Mouse (Mus musculus): ENCODE measurements at regions not wholly inside any gene's neighbourhood (a gene's known extent, or its start where the extent isn't known, plus 50 kb on each side); places are given as distances from the start of the nearest gene placed in this dataset.

- no peak overlapping the region for H3K4me3 ChIP-seq (replicated peaks; ENCODE audit: low read length)
- no peak overlapping the region for H3K4me2 ChIP-seq (replicated peaks; ENCODE audit: low read depth, low read length, severe bottlenecking)
- no peak for DNase-seq (ENCODE audit: low spot score)
- H3K4me1 ChIP-seq (ENCODE audit: control insufficient read depth, insufficient read depth, low read length): peaks cover 43% of the 10 kb centered on the region
- no peaks in the 10 kb centered on the region for H3K36me3 ChIP-seq (ENCODE audit: control insufficient read depth, insufficient read depth, low read length)
- H3K9ac ChIP-seq (ENCODE audit: low read depth, low read length, severe bottlenecking): no peak overlapping the region
- no peak for TF ChIP-seq POLR2A (IDR thresholded peaks at IDR 0.05; ENCODE audit: borderline replicate concordance, extremely low read depth, insufficient read depth, insufficient read length)
- H3K9me3 ChIP-seq (ENCODE audit: control insufficient read depth, low read length): no peaks in the 10 kb centered on the region
- no peak for ATAC-seq (ENCODE audit: low FRiP score, low read depth)
- no peaks in the 10 kb centered on the region for H3K27me3 ChIP-seq (ENCODE audit: control insufficient read depth, insufficient read depth, low read length)
- WGBS: 92% methylated on average over 8 of the region's 8 CpGs
- H3K27ac ChIP-seq (replicated peaks; ENCODE audit: low read depth, low read length): no peak overlapping the region
Observed at GRCm38 (mm10) chr7:67440806-67441205, 68.1 kb upstream of the Mef2a start.

- DNase-seq (ENCODE audit: low spot score): no peak
- H3K9ac ChIP-seq (ENCODE audit: low read depth, low read length, severe bottlenecking): no peak overlapping the region
- H3K27ac ChIP-seq (replicated peaks; ENCODE audit: low read depth, low read length): no peak overlapping the region
- H3K4me3 ChIP-seq (replicated peaks; ENCODE audit: low read length): no peak overlapping the region
- peaks cover 16% of the 10 kb centered on the region for H3K4me1 ChIP-seq (ENCODE audit: control insufficient read depth, insufficient read depth, low read length)
- H3K27me3 ChIP-seq (ENCODE audit: control insufficient read depth, insufficient read depth, low read length): no peaks in the 10 kb centered on the region
- no peak for TF ChIP-seq POLR2A (IDR thresholded peaks at IDR 0.05; ENCODE audit: borderline replicate concordance, extremely low read depth, insufficient read depth, insufficient read length)
- H3K4me2 ChIP-seq (replicated peaks; ENCODE audit: low read depth, low read length, severe bottlenecking): no peak overlapping the region
- H3K9me3 ChIP-seq (ENCODE audit: control insufficient read depth, low read length): no peaks in the 10 kb centered on the region
- no peak for ATAC-seq (ENCODE audit: low FRiP score, low read depth)
- no peaks in the 10 kb centered on the region for H3K36me3 ChIP-seq (ENCODE audit: control insufficient read depth, insufficient read depth, low read length)
- WGBS: 78% methylated on average over 8 of the region's 8 CpGs
Observed at GRCm38 (mm10) chr7:67437216-67438006, 64.8 kb upstream of the Mef2a start.

- H3K4me1 ChIP-seq (ENCODE audit: control insufficient read depth, insufficient read depth, low read length): peaks cover 16% of the 10 kb centered on the region
- H3K9me3 ChIP-seq (ENCODE audit: control insufficient read depth, low read length): no peaks in the 10 kb centered on the region
- H3K9ac ChIP-seq (ENCODE audit: low read depth, low read length, severe bottlenecking): no peak overlapping the region
- no peak overlapping the region for H3K4me2 ChIP-seq (replicated peaks; ENCODE audit: low read depth, low read length, severe bottlenecking)
- ATAC-seq (ENCODE audit: low FRiP score, low read depth): no peak
- TF ChIP-seq POLR2A (IDR thresholded peaks at IDR 0.05; ENCODE audit: borderline replicate concordance, extremely low read depth, insufficient read depth, insufficient read length): no peak
- no peaks in the 10 kb centered on the region for H3K36me3 ChIP-seq (ENCODE audit: control insufficient read depth, insufficient read depth, low read length)
- H3K4me3 ChIP-seq (replicated peaks; ENCODE audit: low read length): no peak overlapping the region
- no peaks in the 10 kb centered on the region for H3K27me3 ChIP-seq (ENCODE audit: control insufficient read depth, insufficient read depth, low read length)
- 60% methylated on average over 10 of the region's 11 CpGs for WGBS
- H3K27ac ChIP-seq (replicated peaks; ENCODE audit: low read depth, low read length): no peak overlapping the region
- peak; percentile 49 for DNase-seq (ENCODE audit: low spot score)
Observed at GRCm38 (mm10) chr7:67435643-67436339, 63.1 kb upstream of the Mef2a start.

- H3K27ac ChIP-seq (replicated peaks; ENCODE audit: low read depth, low read length): no peak overlapping the region
- no peak overlapping the region for H3K4me2 ChIP-seq (replicated peaks; ENCODE audit: low read depth, low read length, severe bottlenecking)
- no peak overlapping the region for H3K4me3 ChIP-seq (replicated peaks; ENCODE audit: low read length)
- no peaks in the 10 kb centered on the region for H3K9me3 ChIP-seq (ENCODE audit: control insufficient read depth, low read length)
- DNase-seq (ENCODE audit: low spot score): no peak
- ATAC-seq (ENCODE audit: low FRiP score, low read depth): no peak
- WGBS: 74% methylated on average over 7 of the region's 7 CpGs
- H3K4me1 ChIP-seq (ENCODE audit: control insufficient read depth, insufficient read depth, low read length): peaks cover 8% of the 10 kb centered on the region
- no peaks in the 10 kb centered on the region for H3K27me3 ChIP-seq (ENCODE audit: control insufficient read depth, insufficient read depth, low read length)
- H3K9ac ChIP-seq (ENCODE audit: low read depth, low read length, severe bottlenecking): no peak overlapping the region
- no peaks in the 10 kb centered on the region for H3K36me3 ChIP-seq (ENCODE audit: control insufficient read depth, insufficient read depth, low read length)
- TF ChIP-seq POLR2A (IDR thresholded peaks at IDR 0.05; ENCODE audit: borderline replicate concordance, extremely low read depth, insufficient read depth, insufficient read length): no peak
Observed at GRCm38 (mm10) chr7:67430987-67431386, 58.3 kb upstream of the Mef2a start.

- Histone ChIP-seq H3K4me1 (ENCODE audit: control insufficient read depth, insufficient read depth, low read length) (0 out of 2 replicates have a peak, but pooled peaks cover 3% of the 10 kb centered on the region), H3K27me3 (ENCODE audit: control insufficient read depth, insufficient read depth, low read length) (no peaks in the 10 kb centered on the region), H3K9ac (ENCODE audit: low read depth, low read length, severe bottlenecking) (no peak overlapping the region), H3K36me3 (ENCODE audit: control insufficient read depth, insufficient read depth, low read length) (no peaks in the 10 kb centered on the region), H3K9me3 (ENCODE audit: control insufficient read depth, low read length) (no peaks in the 10 kb centered on the region), H3K4me2 (replicated peaks; ENCODE audit: low read depth, low read length, severe bottlenecking) (no peak overlapping the region), H3K27ac (replicated peaks; ENCODE audit: low read depth, low read length) (no peak overlapping the region), H3K4me3 (replicated peaks; ENCODE audit: low read length) (no peak overlapping the region)
- WGBS: 86% methylated on average over 4 of the region's 4 CpGs
- DNase-seq (ENCODE audit: low spot score): no peak
- no peak for ATAC-seq (ENCODE audit: low FRiP score, low read depth)
- TF ChIP-seq POLR2A (IDR thresholded peaks at IDR 0.05; ENCODE audit: borderline replicate concordance, extremely low read depth, insufficient read depth, insufficient read length): no peak
Observed at GRCm38 (mm10) chr7:67430041-67430440, 57.4 kb upstream of the Mef2a start.

Measured in limb, embryonic 14.5 days (tissue).